Mouse (Mus musculus) gastrocnemius, postnatal 10 days (tissue): Measurements from ENCODE around the gene Dyx1c1. TPM values are rescaled to one million over a fixed set of nuclear protein-coding genes. Genes with fewer than 3 reads are reported as not detected.

Source experiments
- DNase-seq: peaks from one replicate; pipeline ENCODE4 v3.0.0; 2021; ENCODE audit warnings: mixed read lengths
- long read RNA-seq, 2 experiments: library from polyadenylated mRNA; stranded (forward); transcript quantifications; one replicate each; pipeline ENCODE4 v2.0.0; 2021
- total RNA-seq, 2 experiments: library from RNA; stranded (reverse); gene quantifications; 2 replicates each; pipeline ENCODE4 v1.2.3; 2021

Dyx1c1 gene
- under 1 TPM; 0.47 to 0.59 TPM for total RNA-seq
- long read RNA-seq, experiment 1, partial matches to known transcripts = 0 of 4 reads
- long read RNA-seq, experiment 1, other reads (novel, unspliced or antisense) = 3 of 4 reads
- long read RNA-seq, experiment 2, partial matches to known transcripts = 0 of 1 reads
- long read RNA-seq, experiment 2, other reads (novel, unspliced or antisense) = 1 of 1 reads

DNA sequence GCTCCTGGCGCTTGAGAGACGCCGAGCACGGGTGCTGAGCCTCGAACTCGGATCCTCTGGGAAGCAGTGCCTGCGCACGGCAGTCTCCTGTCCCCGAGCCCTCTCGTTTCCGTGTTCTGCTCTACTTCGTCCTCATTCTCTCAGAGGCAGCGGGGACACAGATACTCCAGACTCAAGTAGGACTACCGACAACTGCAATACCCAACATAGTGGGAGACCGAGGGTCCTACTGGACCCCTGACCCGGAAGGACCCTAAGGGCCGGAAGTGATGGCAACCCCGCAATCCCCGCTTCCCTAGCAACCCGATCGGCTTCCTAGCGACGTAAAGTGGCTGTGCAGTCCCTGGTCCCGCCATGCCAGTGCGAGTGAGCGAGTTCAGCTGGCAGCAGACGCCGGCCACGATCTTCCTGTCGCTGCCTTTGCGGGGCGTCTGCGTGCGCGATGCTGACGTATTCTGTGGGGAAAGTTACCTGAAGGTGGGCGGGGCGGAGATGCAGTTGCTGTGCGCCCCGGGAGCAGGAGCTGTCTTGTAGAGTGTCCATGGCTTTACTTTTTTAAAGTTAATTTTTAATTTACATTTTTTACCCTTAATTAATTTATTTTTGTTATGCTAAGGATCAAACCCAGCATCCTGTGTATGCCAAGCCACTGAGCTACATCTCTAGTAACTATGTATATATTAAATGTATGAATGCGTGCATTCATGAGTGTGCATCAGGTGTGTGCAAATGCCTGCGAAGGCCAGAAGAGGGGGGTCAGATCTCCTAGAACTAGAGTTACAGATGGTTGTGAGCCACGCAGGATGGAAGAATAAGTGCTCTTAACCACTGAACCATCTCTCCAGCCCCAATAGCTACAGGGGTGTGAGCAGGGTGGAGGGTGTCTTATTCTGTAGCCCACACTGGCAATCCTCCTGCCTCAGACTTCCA lies at the start of gene Dyx1c1, which contains the start of gene Gm44503:
Gene Dyx1c1, plus strand, starts transcription at position 265 of the 930 bp plus-strand sequence.
Gene Gm44503, plus strand, starts transcription at position 332 of the 930 bp plus-strand sequence.
- peak; percentile 58 for DNase-seq

- no peak for DNase-seq
These were observed 47.2 kb upstream of the Dyx1c1 start for GRCm38 (mm10) chr9:72911381-72911780.

- DNase-seq = no peak
These were observed 45.0 kb upstream of the Dyx1c1 start for GRCm38 (mm10) chr9:72913551-72913950.

DNA sequence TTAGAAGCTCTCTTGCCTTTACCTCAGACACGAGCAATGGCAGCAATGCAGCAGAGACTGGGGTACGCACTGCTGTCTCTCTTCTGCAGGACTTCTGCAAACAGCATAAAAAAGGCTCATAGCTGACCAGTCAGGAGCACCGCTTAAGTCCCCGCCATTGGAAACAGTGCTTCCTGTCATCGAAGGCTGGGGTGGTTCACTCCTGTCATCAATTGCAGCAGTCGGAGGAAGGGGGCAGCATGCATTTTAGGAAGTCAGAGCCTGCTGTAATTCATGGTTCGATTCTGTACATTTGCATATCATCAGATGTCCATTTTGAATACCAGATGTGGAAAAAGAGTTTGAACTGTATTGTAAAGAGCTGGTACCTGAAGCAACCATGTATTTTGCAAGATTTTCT lies 42.9 kb upstream of the Dyx1c1 start:
- no peak for DNase-seq

DNA sequence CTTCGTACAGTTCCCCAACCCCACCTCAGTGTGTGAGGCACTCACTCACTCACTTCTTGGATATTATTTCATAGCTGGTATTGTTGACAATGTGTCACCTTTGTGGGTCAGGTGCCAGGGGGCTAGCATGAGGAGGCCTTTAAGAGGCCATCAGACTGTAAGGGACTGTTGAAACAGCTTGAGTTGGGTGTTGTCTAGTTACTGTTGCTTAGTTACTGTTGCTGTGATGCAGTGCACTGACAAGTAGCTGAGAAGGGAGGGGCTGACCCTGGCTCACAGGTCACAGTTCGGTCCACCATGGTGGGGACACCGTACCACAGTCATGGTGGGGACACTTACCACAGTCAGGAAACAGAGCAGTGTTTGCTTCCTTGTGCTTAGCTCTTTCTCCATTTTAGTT lies 35.5 kb upstream of the Dyx1c1 start:
- no peak for DNase-seq

DNA sequence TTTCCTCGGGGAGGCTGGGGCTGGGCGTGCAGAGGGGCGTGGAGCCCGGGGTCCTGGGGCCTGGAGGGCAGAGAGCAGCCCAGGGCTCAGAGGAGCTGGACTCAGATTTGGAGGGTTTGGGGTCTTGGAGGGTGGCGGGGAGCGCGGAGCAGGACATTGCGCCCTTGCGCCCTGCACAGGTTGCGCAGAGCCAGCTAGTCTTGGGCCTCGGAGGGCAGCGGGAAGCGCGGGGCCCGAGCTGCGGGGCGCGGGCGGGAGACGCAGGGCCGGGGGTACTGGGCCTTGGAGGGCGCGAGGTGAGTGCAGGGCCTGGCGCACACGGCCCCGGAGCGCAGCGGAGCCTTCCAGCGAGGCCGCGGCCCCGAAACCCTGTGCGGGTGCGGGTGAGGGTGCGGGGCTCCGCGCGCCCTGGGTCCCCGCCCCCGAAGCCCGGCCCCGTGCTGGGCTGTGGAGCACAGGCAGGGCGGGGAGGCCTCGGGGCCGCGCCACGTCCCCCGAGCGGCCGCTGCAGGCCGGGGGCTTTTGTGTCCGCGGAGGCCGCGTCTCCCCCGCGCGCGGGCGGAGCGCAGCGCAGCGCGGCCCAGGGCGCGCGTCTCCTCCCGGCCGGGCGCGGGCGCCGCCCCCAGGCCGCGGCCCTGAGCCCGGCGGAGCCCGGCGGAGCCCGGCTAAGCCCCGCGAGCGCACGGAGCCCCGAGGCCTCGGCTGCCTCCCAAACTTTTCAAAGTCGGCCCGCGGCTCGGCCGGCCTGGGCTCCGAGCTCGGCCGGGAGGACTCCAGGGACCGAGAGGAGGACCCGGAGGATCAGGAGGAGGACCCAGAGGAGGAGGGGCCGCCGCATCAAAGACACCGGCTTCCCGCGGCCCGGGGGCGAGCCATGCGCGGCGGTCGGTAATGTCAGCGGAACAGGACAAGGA lies 33.3 kb upstream of the Dyx1c1 start, which contains the start of gene Pygo1:
Gene Pygo1, plus strand, starts transcription at position 625 of the 914 bp plus-strand sequence.
- peak; percentile 60 for DNase-seq

DNA sequence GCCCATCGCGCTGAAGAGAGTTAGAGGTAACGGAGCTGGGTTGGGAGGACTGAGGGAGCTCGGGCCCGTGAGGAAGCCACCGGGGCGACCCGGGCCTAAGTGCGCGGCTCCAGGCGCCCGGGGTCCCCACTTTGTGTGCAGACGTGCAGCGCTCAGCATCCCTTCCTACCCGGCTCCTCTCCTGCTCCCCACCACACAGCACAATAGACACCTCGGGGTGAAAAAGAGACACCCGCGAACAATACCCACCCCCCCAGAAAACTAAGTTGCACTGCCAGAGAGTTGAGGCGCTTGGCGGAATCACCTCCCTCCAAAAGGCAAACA lies 32.7 kb upstream of the Dyx1c1 start:
- no peak for DNase-seq

DNA sequence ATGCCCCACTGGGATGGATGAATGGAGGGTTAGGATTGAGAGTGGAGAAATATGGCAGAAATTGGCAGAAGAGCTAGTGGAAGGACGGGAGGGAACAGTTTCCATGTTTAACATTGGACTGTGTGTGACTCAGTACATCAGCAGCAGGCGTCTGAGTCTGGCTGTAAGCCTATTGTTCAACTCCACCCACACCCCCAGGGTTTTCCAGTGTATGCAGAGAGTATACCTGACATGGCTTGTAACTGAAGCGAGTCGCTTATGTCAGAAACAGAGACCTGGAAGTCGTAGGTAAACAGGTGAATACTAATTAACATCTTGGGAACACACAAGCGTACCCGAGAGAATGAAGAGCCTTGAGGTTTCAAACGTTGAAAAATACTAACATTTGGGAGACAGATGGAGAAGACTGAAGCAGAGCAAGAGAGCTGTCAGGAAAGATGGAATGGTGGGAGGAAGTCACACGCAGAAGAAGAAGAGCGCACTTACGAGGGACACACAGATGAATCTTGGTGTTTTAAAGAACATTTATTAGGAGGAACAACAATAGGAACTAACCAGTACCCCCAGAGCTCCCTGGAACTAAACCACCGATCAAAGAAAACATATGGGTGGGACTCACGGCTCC lies 27.3 kb upstream of the Dyx1c1 start:
- DNase-seq = no peak

DNA sequence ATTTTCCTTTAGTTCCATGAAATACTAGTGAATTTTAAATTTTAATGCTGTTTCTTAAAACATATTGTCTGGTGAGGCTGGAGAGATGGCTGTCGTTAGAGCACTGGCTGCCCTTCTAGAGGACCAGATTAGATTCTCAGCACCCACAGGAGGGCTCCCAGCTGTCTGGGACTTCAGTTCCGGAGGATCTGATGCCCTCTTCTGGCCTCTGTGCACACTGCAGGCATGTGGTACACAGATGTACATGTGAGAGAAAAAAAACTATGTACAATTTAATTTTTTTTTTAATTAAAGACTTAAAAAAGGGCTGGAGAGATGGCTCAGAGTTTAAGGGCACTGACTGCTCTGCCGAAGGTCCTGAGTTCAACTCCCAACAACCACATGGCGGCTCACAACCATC lies 23.3 kb upstream of the Dyx1c1 start:
- DNase-seq = no peak

DNA sequence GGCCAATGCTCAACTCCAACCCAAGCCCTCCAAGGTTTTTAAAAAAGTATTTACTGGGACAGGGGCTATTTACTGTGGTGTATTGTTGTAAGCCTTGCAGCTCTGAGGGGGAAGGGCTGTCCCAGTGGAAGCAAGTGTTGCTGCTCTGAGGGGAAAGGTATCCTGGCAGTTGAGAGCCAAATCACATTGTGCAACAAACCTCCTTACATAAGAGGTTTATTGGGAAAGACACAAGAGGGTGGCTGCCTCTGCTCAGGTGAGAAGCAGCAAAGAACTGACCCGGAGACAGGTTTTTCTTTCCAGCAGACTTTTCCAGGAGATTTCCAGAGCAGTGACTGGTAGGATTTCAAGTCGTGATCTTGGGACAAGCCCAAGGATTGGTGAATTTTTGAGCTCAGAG lies 22.3 kb upstream of the Dyx1c1 start:
- DNase-seq = no peak

GRCm38 (mm10) chr9:72943424-72943823 lies 15.2 kb upstream of the Dyx1c1 start:
- no peak for DNase-seq

- no peak for DNase-seq
These were observed 14.3 kb upstream of the Dyx1c1 start for GRCm38 (mm10) chr9:72944286-72944685.

GRCm38 (mm10) chr9:72947010-72947409 lies 11.6 kb upstream of the Dyx1c1 start:
- no peak for DNase-seq

DNA sequence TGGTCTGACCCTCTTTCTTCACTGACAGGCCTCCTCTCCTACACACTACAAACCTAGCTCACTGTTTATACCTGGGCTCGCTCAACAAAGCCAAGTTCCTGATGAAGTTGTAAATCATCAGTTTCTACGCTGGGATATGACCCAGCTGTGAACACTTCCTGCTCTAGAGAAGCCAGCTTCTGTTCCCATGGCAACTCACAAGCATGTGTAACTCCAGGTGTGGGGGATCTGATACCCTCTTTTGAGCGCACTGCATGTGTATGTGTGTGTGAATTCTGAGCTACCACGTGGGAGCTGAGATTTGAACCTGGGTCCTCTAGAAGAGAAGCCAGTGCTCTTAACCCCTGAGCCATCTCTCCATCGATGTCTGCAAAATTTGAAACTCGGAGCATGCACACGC lies 9.0 kb upstream of the Dyx1c1 start:
- no peak for DNase-seq

- no peak for DNase-seq
These were observed 3.8 kb upstream of the Dyx1c1 start for GRCm38 (mm10) chr9:72954746-72955145.

GRCm38 (mm10) chr9:72955546-72955945 lies 3.0 kb upstream of the Dyx1c1 start:
- DNase-seq = peak; percentile 20

- no peak for DNase-seq
These were observed 2.8 kb downstream of the Dyx1c1 start for GRCm38 (mm10) chr9:72961346-72961745.

- no peak for DNase-seq
These were observed 3.4 kb downstream of the Dyx1c1 start for GRCm38 (mm10) chr9:72961959-72962358.

DNA sequence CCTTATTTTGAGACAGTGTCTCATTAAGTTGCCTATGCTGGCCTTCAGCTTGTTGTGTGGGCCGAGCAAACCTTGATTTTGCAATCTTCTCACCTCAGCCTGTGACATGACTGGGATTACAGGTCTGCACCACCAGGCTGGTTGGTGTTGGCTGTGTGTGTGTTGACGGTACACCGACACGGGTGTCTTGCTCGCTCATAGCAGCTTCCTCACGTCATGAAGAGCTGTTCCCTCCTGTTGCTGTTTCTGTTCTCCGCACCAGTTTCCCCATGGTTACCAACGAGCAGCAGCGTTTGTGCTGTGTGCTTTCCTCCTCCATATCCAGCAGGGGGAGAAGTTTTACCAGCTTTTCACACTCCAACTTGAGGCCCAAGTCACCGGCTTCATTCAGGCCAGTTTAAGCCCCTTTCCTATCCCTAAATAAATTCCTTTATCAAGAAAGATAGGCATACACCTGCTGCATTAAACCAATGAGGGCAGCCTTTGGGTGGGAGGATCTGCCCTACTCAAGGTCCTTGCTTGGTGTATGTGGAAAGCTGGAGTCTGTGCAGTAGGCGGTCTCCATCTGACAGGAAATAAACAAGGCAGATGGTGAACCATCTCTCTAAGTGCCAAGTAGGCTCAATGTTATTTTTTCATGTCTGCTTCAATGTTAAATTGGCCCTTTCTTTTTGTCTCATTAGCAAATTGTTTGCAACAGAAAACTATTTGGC lies 9.9 kb downstream of the Dyx1c1 start:
- no peak for DNase-seq

DNA sequence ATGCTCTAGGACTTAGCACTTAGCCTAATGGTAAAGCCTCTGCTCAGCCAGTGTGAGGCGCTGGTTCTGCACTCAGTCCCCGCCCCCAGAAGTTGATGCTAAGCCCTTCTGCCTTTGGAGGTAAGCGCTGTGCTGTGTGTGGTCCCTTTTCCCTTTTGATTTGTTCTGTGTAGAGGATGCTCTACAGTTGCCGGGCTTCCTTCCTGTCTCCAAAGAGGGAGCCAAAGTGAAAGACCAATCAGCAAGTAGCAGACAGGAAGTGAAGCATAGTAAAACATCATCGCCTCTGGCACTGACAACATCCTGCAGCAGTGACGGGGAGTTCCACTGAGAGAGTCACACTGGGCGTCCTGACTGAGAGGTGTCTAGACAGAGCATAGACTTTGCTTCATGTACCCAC lies 11.3 kb downstream of the Dyx1c1 start:
- no peak for DNase-seq

- no peak for DNase-seq
These were observed 13.8 kb downstream of the Dyx1c1 start for GRCm38 (mm10) chr9:72972435-72972834.
